Mouse (Mus musculus): Measurements from ENCODE around the gene Lyz2.
"Not testable (repeated sequence)": the region's sequence is repeated elsewhere in the genome, so short reads cannot be mapped to it uniquely, and the experiment has no call there.

The Lyz2 gene

GRCm38 (mm10) chr10:117284578-117285520, 2.7 kb upstream of the Lyz2 start:
- DNase-seq (ENCODE audit: low read depth, low spot score): no peak

GRCm38 (mm10) chr10:117283871-117284577, 1.9 kb upstream of the Lyz2 start:
- DNase-seq (ENCODE audit: low read depth, low spot score): no peak

DNA sequence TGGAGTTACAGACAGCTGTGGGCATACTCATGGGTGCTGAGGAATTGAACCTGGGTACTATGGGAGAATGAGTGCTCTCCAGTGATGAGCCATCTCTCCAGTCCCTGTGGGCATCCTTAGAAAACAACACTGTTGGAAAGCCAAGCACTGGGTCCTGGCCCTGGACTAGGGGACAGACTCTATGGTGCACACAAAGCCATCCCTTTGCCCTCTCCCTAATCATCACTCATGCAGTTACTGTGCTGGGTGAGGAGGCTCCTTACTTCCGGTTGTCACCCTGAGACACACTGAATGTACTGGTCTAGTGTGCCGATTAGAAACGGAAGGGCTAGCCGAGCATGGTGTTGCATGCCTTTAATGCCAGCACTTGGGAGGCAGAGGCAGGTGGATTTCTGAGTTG, 1.1 kb upstream of the Lyz2 start:
- not testable (repeated sequence) for DNase-seq (ENCODE audit: low read depth, low spot score)

DNA sequence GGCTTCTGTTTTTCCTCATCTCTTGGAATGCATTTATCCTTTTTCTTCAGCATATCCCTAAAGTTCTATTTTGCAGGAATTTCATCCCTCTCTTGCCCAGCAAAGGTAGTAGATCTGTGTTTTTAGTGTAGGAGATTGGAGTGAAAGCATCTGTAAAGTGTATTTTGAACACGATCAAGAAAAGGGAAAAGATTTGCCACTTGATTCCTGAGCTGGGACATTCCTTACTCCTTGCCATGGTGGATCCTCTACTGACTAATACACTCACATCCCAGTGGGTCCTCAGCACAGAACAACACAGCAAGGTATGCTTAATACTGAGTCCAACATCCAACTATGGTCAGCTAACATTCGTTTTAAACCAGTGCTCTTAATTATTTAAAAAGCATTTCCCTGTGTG, 430 bp upstream of the Lyz2 start:
- DNase-seq (ENCODE audit: low read depth, low spot score): no peak

GRCm38 (mm10) chr10:117281381-117281920, 670 bp downstream of the Lyz2 start:
- no peak for DNase-seq (ENCODE audit: low read depth, low spot score)

DNA sequence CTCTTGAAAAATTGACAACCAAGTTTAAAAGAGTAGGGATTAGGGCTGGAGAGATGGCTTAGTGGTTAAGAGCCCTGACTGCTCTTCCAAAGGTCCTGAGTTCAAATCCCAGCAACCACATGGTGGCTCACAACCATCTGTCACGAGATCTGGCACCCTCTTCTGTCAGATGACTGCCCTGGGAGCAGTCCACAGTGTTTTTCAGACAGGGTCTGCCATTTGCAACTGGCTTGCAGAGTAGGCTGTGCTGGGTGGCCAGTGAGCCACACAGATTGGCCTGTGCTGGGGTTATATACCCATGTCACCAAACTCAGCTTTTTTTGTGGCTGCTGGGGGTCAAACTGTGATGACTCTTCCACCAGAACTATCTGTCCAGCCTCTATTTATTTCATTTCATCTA, 2.1 kb downstream of the Lyz2 start:
- DNase-seq (ENCODE audit: low read depth, low spot score): no peak

DNA sequence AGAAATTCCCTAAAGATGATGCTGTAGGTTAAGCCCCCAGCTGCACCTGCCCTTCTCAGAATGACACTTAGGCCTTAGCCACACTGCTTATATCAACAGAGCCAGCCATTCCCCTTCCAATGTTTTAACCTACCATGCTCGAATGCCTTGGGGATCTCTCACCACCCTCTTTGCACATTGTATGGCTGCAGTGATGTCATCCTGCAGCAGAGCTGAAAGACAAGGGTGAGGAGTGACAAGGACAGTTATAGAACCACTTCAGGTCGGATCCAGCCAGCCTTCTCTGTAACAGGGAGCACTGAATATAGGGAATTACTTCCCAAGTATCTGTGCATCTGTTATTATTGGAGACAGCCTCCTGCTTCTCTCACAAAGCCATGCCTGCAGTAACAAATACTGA, 3.6 kb downstream of the Lyz2 start:
- not testable (repeated sequence) for DNase-seq (ENCODE audit: low read depth, low spot score)

DNA sequence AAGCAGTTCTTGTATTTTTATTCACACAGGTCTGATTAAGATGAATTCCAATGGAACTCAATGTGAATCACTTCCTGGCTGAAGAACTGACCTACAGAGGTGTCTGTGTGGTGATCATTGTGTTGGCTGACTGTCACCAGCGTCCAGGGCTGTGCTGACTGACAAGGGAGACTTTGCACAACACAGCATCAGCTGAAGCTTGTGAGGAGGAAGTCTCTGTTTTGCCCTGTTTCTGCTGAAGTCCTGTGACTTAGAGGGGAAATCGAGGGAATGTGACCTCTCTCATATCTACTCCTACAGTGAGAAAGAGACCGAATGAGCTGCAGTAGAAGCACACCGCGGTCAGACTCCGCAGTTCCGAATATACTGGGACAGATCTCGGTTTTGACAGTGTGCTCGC, 4.3 kb downstream of the Lyz2 start:
- DNase-seq (ENCODE audit: low read depth, low spot score): not testable (repeated sequence)

DNA sequence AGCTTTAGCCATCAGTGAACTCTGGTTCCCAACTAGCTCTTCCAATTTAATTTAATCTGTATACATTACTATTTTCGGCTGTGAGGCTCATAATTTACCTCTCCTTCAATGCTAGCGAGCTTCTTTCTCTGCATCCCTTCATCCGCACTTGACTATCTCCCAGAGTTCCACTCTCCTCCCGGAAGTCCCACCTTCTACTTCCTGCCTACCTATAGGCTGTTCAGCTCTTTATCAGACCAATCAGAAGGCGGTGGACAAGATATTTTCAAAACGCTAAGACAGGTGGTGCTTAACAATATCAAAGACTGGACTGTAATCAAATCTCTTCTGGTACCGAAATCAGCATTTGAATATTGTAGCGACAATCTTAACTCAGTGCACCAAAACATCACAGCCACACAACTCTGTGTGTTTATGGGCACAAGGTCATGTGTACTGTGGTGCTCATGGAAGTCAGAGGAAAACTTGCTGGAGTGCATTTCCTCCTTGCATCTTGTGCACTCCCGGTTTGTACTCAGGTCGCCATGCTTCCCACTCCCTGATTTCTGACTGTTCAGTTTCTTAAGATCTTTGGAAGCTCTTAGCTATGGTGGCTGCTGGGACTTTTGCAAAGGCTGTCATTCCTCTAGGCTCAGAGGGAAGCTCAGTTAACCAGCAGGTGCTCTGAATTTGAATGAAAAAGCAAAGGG, 6.3 kb downstream of the Lyz2 start:
- no peak for DNase-seq (ENCODE audit: low read depth, low spot score)

DNA sequence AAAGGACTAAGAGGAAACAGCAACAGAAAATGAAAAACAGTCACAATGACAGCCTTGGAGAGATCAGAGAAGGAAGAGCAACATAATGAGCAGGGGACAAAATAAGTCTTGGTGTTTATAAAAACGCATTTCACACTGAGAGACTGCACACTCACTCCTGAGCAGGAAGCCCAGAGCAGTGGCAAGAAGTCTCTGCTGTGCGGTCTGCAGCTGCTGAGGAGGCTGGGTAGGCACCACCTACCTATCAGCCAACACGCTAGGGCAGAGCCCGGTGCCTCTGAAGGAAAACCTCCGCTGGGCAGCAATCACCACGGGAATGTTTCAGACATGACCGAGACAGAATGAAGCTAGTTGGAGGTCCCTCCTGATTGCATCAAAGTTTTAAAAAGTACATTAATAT, 7.5 kb downstream of the Lyz2 start:
- DNase-seq (ENCODE audit: low read depth, low spot score): not testable (repeated sequence)

- DNase-seq (ENCODE audit: low read depth, low spot score): no peak
These were observed 10.1 kb downstream of the Lyz2 start for GRCm38 (mm10) chr10:117272023-117272422.

DNA sequence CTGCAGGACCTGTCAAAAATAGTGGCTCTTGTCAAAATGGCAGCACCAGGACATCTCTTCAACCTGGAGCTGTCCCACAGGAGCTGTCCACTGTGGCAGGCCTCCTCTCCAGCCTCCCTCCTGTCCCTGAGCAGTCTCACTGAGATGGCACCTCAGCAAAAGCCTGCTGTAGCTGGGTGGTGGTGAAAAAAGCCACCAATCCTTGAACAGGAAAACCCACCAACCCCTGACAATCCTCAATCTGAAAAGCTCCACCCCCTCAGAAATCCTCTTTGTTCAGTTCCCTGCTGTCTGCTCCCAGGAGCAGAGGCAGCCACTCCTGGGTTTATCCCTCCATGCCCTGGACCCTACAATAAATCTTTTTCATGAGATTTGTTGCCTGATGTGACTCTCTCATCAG, 22.3 kb downstream of the Lyz2 start:
- peak; percentile 24 for DNase-seq (ENCODE audit: low read depth, low spot score)

- no peak for DNase-seq (ENCODE audit: low read depth, low spot score)
These were observed 43.5 kb downstream of the Lyz2 start, which contains the start of gene 9530003J23Rik for GRCm38 (mm10) chr10:117238603-117239002. Gene 9530003J23Rik, minus strand, starts transcription at chr10:117238703.

- DNase-seq (ENCODE audit: low read depth, low spot score): no peak
These were observed 46.3 kb downstream of the Lyz2 start for GRCm38 (mm10) chr10:117235866-117236265.

- DNase-seq (ENCODE audit: low read depth, low spot score): no peak
These were observed 47.3 kb downstream of the Lyz2 start for GRCm38 (mm10) chr10:117234825-117235224.

DNA sequence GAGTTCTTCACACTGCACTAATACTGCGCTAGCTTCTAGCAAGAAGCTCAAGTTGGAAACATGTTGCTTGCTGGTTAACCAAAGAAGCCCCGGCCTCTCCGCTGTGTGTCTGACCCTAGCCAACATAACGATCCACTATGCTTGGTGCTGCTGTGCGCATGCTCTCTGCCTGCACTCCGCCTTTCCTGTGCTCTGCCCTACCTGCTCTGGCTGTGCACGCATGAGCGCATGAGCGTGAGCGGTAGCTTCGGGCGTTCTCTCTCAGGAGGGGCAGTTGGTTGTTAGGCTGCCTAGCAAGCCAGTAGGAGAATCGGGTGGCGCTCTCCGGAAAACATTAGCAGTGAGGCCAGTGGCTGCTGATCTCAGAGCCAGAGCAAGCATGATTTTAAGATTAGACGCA, 52.3 kb downstream of the Lyz2 start:
- no peak for DNase-seq (ENCODE audit: low read depth, low spot score)
